ENCODE assay signal across 9 mouse cellular contexts in genomic region chr4:134409286-134409685, GRCm38 (mm10). TPM values are rescaled to one million over a fixed set of nuclear protein-coding genes. Genes with fewer than 3 reads are reported as not detected.
A peak's percentile ranks its signal among the peaks of the same experiment; 100 is the strongest.
DNase-seq lines count a peak whose midpoint lies in the region; ATAC-seq lines count a peak whose summit lies in the region.
"Had no signal": no experiment of that assay in that cellular context is flagged by ENCODE, and none has a peak within 500 bp of the region (broad histone marks: within the 10 kb centered on the region; RNA-seq: fewer than 3 reads in every experiment).

No protein-coding gene starts in this region.

- H3K9ac ChIP-seq in kidney, embryonic 15.5 days, result no peak overlapping the region
- H3K9ac ChIP-seq: embryonic facial prominence, embryonic 13.5 days; limb, embryonic 15.5 days had no signal

- H3K4me1 ChIP-seq in kidney, embryonic 15.5 days, result no peaks in the 10 kb centered on the region
- H3K4me1 ChIP-seq: embryonic facial prominence, embryonic 13.5 days; limb, embryonic 15.5 days had no signal

- 72% methylated on average over 5 of the region's 5 CpGs for WGBS in kidney, embryonic 15.5 days

- no peak for ATAC-seq in kidney, embryonic 15.5 days (replicated peaks; ENCODE audit: low FRiP score)
- ATAC-seq in frontal cortex, adult (ENCODE audit: low TSS enrichment), result no peak

- no peaks in the 10 kb centered on the region for H3K27me3 ChIP-seq in kidney, embryonic 15.5 days
- H3K27me3 ChIP-seq in splenic B cell, adult 2 months (ENCODE audit: control insufficient read depth, insufficient read depth, low read length, poor library complexity, severe bottlenecking), result no peaks in the 10 kb centered on the region
- H3K27me3 ChIP-seq: embryonic facial prominence, embryonic 13.5 days; limb, embryonic 15.5 days had no signal

- no peak overlapping the region for H3K4me3 ChIP-seq in kidney, embryonic 15.5 days (replicated peaks)
- H3K4me3 ChIP-seq: embryonic facial prominence, embryonic 13.5 days; limb, embryonic 15.5 days had no signal

- no peak overlapping the region for H3K27ac ChIP-seq in kidney, embryonic 15.5 days
- H3K27ac ChIP-seq: embryonic facial prominence, embryonic 13.5 days; limb, embryonic 15.5 days had no signal

- H3K36me3 ChIP-seq in kidney, embryonic 15.5 days, result peaks cover 26% of the 10 kb centered on the region
- no peaks in the 10 kb centered on the region for H3K36me3 ChIP-seq in splenic B cell, adult 2 months (ENCODE audit: control insufficient read depth, insufficient read depth, low read length, poor library complexity, severe bottlenecking)

- peak; percentile 38 to 49 for DNase-seq in kidney, postnatal 4 days
- peak; percentile 33 to 35 for DNase-seq in CD8-positive naive resting alpha-beta T cell, adult 2 months (ENCODE audit: low read depth in 2 of 2, low spot score in 2 of 2)
- peak; percentile 6 for DNase-seq in NIH3T3 (ENCODE audit: low read depth)
- DNase-seq in splenic B cell, adult 2 months (ENCODE audit: low read depth, low spot score), result peak; percentile 34
- DNase-seq in left cerebral cortex, adult 9 months (ENCODE audit: low spot score in 2 of 2), result no peak

- no peak overlapping the region for H3K4me2 ChIP-seq in kidney, embryonic 15.5 days
- H3K4me2 ChIP-seq: embryonic facial prominence, embryonic 13.5 days; limb, embryonic 15.5 days had no signal

- 0 out of 2 replicates have a peak, but pooled peaks cover 3% of the 10 kb centered on the region for H3K9me3 ChIP-seq in kidney, embryonic 15.5 days (replicated peaks)
- H3K9me3 ChIP-seq: embryonic facial prominence, embryonic 13.5 days; limb, embryonic 15.5 days had no signal

RNA-seq across cellular contexts. Expression of gene Pafah2, which starts 13.2 kb away (rescaled TPM):
- 14.0 and 15.7 TPM in 2 replicates for polyA plus RNA-seq in kidney, embryonic 15.5 days (2015; fragmentation: Nextera tagmentation; extraction: Ambion mirVana)

RNA-seq across cellular contexts. Expression of gene Extl1, which starts 25.6 kb away (rescaled TPM):
- 0.33 and 0.53 TPM in 2 replicates for polyA plus RNA-seq in kidney, embryonic 15.5 days (2015; fragmentation: Nextera tagmentation; extraction: Ambion mirVana)

RNA-seq across cellular contexts. Expression of gene Stmn1, which starts 58.8 kb away (rescaled TPM):
- polyA plus RNA-seq in kidney, embryonic 15.5 days (2015; fragmentation: Nextera tagmentation; extraction: Ambion mirVana), result 1,708 and 1,728 TPM in 2 replicates

Comparison
In these comparisons a context has a peak if more than half of its experiments do, and no peak if none do; other contexts are left out.
1. DNase-seq: peak in kidney, postnatal 4 days (2 of 2), CD8-positive naive resting alpha-beta T cell, adult 2 months (2 of 2), NIH3T3 (single experiment) and splenic B cell, adult 2 months (single experiment); none in left cerebral cortex, adult 9 months (0 of 2).